ENCODE assay signal across 8 mouse cellular contexts in genomic region chr11:53735682-53736245, GRCm38 (mm10). TPM values are rescaled to one million over a fixed set of nuclear protein-coding genes. Genes with fewer than 3 reads are reported as not detected.
DNase-seq lines count a peak whose midpoint lies in the region; ATAC-seq and TF ChIP-seq lines count a peak whose summit lies in the region.

No protein-coding gene starts in this region.

- DNase-seq in adrenal gland, postnatal 36 days: peak; percentile 59 to 74
- DNase-seq in natural killer cell, adult 2 months (ENCODE audit: low spot score in 2 of 2): peak; percentile 61 to 69

- no peak overlapping the region for H3K4me3 ChIP-seq in C2C12 (ENCODE audit: insufficient read depth, poor library complexity, severe bottlenecking)
- peak overlapping the region; percentile 25 for H3K4me3 ChIP-seq in embryonic facial prominence, embryonic 13.5 days
- H3K4me3 ChIP-seq in heart, embryonic 13.5 days: peak overlapping the region; percentile 33
- peak overlapping the region; percentile 20 for H3K4me3 ChIP-seq in kidney, embryonic 16.5 days (ENCODE audit: low read length)
- peak overlapping the region; percentile 33 for H3K4me3 ChIP-seq in liver, embryonic 12.5 days
- H3K4me3 ChIP-seq in stomach, embryonic 15.5 days (replicated peaks): peak overlapping the region; percentile 18

- peak overlapping the region; percentile 33 for H3ac ChIP-seq in C2C12 (ENCODE audit: control insufficient read depth, insufficient read length, low read depth)

- H3K36me3 ChIP-seq in C2C12 (ENCODE audit: control insufficient read depth, insufficient read depth): no peaks in the 10 kb centered on the region
- H3K36me3 ChIP-seq in embryonic facial prominence, embryonic 13.5 days: no peaks in the 10 kb centered on the region
- H3K36me3 ChIP-seq in heart, embryonic 13.5 days: no peaks in the 10 kb centered on the region
- no peaks in the 10 kb centered on the region for H3K36me3 ChIP-seq in kidney, embryonic 16.5 days (ENCODE audit: insufficient read depth, low read length)
- H3K36me3 ChIP-seq in liver, embryonic 12.5 days: no peaks in the 10 kb centered on the region
- no peaks in the 10 kb centered on the region for H3K36me3 ChIP-seq in stomach, embryonic 15.5 days

- no peaks in the 10 kb centered on the region for H3K79me3 ChIP-seq in C2C12 (ENCODE audit: low read depth)

- no peak overlapping the region for H3K27ac ChIP-seq in embryonic facial prominence, embryonic 13.5 days
- H3K27ac ChIP-seq in heart, embryonic 13.5 days (replicated peaks): no peak overlapping the region
- no peak overlapping the region for H3K27ac ChIP-seq in kidney, embryonic 16.5 days (ENCODE audit: low read length)
- no peak overlapping the region for H3K27ac ChIP-seq in liver, embryonic 12.5 days
- H3K27ac ChIP-seq in stomach, embryonic 15.5 days: no peak overlapping the region

- H3K9me3 ChIP-seq in embryonic facial prominence, embryonic 13.5 days: no peaks in the 10 kb centered on the region
- no peaks in the 10 kb centered on the region for H3K9me3 ChIP-seq in heart, embryonic 13.5 days
- H3K9me3 ChIP-seq in kidney, embryonic 16.5 days (ENCODE audit: low read length): no peaks in the 10 kb centered on the region
- H3K9me3 ChIP-seq in liver, embryonic 12.5 days (replicated peaks): no peaks in the 10 kb centered on the region
- no peaks in the 10 kb centered on the region for H3K9me3 ChIP-seq in stomach, embryonic 15.5 days

- no peaks in the 10 kb centered on the region for H3K27me3 ChIP-seq in C2C12 (ENCODE audit: control insufficient read depth, insufficient read depth, insufficient read length)
- no peaks in the 10 kb centered on the region for H3K27me3 ChIP-seq in embryonic facial prominence, embryonic 13.5 days
- no peaks in the 10 kb centered on the region for H3K27me3 ChIP-seq in heart, embryonic 13.5 days (replicated peaks)
- no peaks in the 10 kb centered on the region for H3K27me3 ChIP-seq in kidney, embryonic 16.5 days (ENCODE audit: insufficient read depth, low read length)
- H3K27me3 ChIP-seq in liver, embryonic 12.5 days (replicated peaks): no peaks in the 10 kb centered on the region
- no peaks in the 10 kb centered on the region for H3K27me3 ChIP-seq in stomach, embryonic 15.5 days (replicated peaks)

- ATAC-seq in embryonic facial prominence, embryonic 13.5 days (ENCODE audit: insufficient number of reproducible peaks, insufficient read depth, low FRiP score, low TSS enrichment, low read depth): no peak
- no peak for ATAC-seq in heart, embryonic 13.5 days (ENCODE audit: extremely low read depth, insufficient number of reproducible peaks, low FRiP score, low TSS enrichment)
- peak; percentile 88 for ATAC-seq in kidney, embryonic 16.5 days (ENCODE audit: low FRiP score, low TSS enrichment)
- peak; percentile 77; the same call in 1 of the 2 replicates for ATAC-seq in liver, embryonic 12.5 days
- peak; percentile 85 for ATAC-seq in stomach, embryonic 15.5 days (ENCODE audit: insufficient read depth, low FRiP score, low read depth)

- H3K4me1 ChIP-seq in embryonic facial prominence, embryonic 13.5 days: no peaks in the 10 kb centered on the region
- no peaks in the 10 kb centered on the region for H3K4me1 ChIP-seq in heart, embryonic 13.5 days
- H3K4me1 ChIP-seq in kidney, embryonic 16.5 days (ENCODE audit: insufficient read depth, low read length): no peaks in the 10 kb centered on the region
- 0 out of 2 replicates have a peak, but pooled peaks cover 7% of the 10 kb centered on the region for H3K4me1 ChIP-seq in liver, embryonic 12.5 days
- no peaks in the 10 kb centered on the region for H3K4me1 ChIP-seq in stomach, embryonic 15.5 days

- peak overlapping the region; percentile 54 for H3K4me2 ChIP-seq in embryonic facial prominence, embryonic 13.5 days
- peak overlapping the region; percentile 65 for H3K4me2 ChIP-seq in heart, embryonic 13.5 days
- peak overlapping the region; percentile 52 for H3K4me2 ChIP-seq in kidney, embryonic 16.5 days (replicated peaks; ENCODE audit: low read depth, low read length)
- peak overlapping the region; percentile 66 for H3K4me2 ChIP-seq in liver, embryonic 12.5 days
- H3K4me2 ChIP-seq in stomach, embryonic 15.5 days: peak overlapping the region; percentile 54

- peak; percentile 92 for TF ChIP-seq CTCF in C2C12 (IDR thresholded peaks at IDR 0.05; ENCODE audit: control insufficient read depth, insufficient read depth, insufficient read length)

- WGBS in embryonic facial prominence, embryonic 13.5 days: 24% methylated on average over 17 of the region's 17 CpGs
- 26% methylated on average over 17 of the region's 17 CpGs for WGBS in heart, embryonic 13.5 days
- 22% methylated on average over 17 of the region's 17 CpGs for WGBS in kidney, embryonic 16.5 days
- 26% methylated on average over 17 of the region's 17 CpGs for WGBS in liver, embryonic 12.5 days (ENCODE audit: insufficient replicate concordance)
- 24% methylated on average over 17 of the region's 17 CpGs for WGBS in stomach, embryonic 15.5 days

- H3K9ac ChIP-seq in embryonic facial prominence, embryonic 13.5 days: 0 out of 2 replicates have a peak overlapping the region, but pooled peaks have one; percentile 32
- H3K9ac ChIP-seq in heart, embryonic 13.5 days: peak overlapping the region; percentile 61; the same call in 1 of the 2 replicates
- H3K9ac ChIP-seq in kidney, embryonic 16.5 days (replicated peaks; ENCODE audit: low read length): peak overlapping the region; percentile 29; the same call in 1 of the 2 replicates
- no peak overlapping the region for H3K9ac ChIP-seq in liver, embryonic 12.5 days
- no peak overlapping the region for H3K9ac ChIP-seq in stomach, embryonic 15.5 days

- H3K79me2 ChIP-seq in C2C12 (ENCODE audit: control insufficient read depth, insufficient read depth): no peaks in the 10 kb centered on the region

TF ChIP-seq in C2C12, 6 proteins besides CTCF, POLR2A, EP300 and RAD21:
- TF ChIP-seq USF1 (IDR thresholded peaks at IDR 0.05; ENCODE audit: low read depth) (no peak), FOSL1 (IDR thresholded peaks at IDR 0.05; ENCODE audit: insufficient read depth, low read length, poor library complexity, severe bottlenecking) (no peak), MAX (IDR thresholded peaks at IDR 0.05) (peak; percentile 47), MYOD1 (IDR thresholded peaks at IDR 0.05; ENCODE audit: control insufficient read depth, insufficient read length, low read depth) (peak; percentile 34), MYOG (IDR thresholded peaks at IDR 0.05; ENCODE audit: control insufficient read depth, extremely low read depth, insufficient read length) (no peak), CEBPB (IDR thresholded peaks at IDR 0.05; ENCODE audit: low read depth) (no peak)

RNA-seq across cellular contexts. Expression of gene Il5, which starts 15.2 kb away (rescaled TPM):
- not detected for polyA plus RNA-seq in C2C12 (2012; fragmentation: generic; extraction: Trizol)
- total RNA-seq in adrenal gland, postnatal 36 days (2021): not detected
- not detected in 2 replicates for polyA plus RNA-seq in embryonic facial prominence, embryonic 13.5 days (2015; fragmentation: Nextera tagmentation; extraction: Ambion mirVana)
- polyA plus RNA-seq in heart, embryonic 13.5 days (2015; fragmentation: Nextera tagmentation; extraction: Ambion mirVana): not detected in 2 replicates
- not detected in 2 replicates for polyA plus RNA-seq in kidney, embryonic 16.5 days (2015; fragmentation: Nextera tagmentation; extraction: Ambion mirVana)
- not detected in 2 replicates for polyA plus RNA-seq in liver, embryonic 12.5 days (2016; fragmentation: Nextera tagmentation; extraction: Ambion mirVana)
- not detected in 2 replicates for polyA plus RNA-seq in stomach, embryonic 15.5 days (2015; fragmentation: Nextera tagmentation; extraction: Ambion mirVana)

RNA-seq across cellular contexts. Expression of gene Rad50, which starts 28.6 kb away (rescaled TPM):
- 7.9 TPM for polyA plus RNA-seq in C2C12 (2012; fragmentation: generic; extraction: Trizol)
- 10 to 100 TPM; 12.1 to 17.1 TPM for total RNA-seq in adrenal gland, postnatal 36 days (2021)
- 33.2 and 33.6 TPM in 2 replicates for polyA plus RNA-seq in embryonic facial prominence, embryonic 13.5 days (2015; fragmentation: Nextera tagmentation; extraction: Ambion mirVana)
- 19.1 and 20.3 TPM in 2 replicates for polyA plus RNA-seq in heart, embryonic 13.5 days (2015; fragmentation: Nextera tagmentation; extraction: Ambion mirVana)
- 24.9 TPM in 2 replicates for polyA plus RNA-seq in kidney, embryonic 16.5 days (2015; fragmentation: Nextera tagmentation; extraction: Ambion mirVana)
- polyA plus RNA-seq in liver, embryonic 12.5 days (2016; fragmentation: Nextera tagmentation; extraction: Ambion mirVana): 25.6 TPM in 2 replicates
- polyA plus RNA-seq in stomach, embryonic 15.5 days (2015; fragmentation: Nextera tagmentation; extraction: Ambion mirVana): 28.9 and 29.5 TPM in 2 replicates

RNA-seq across cellular contexts. Expression of gene Irf1, which starts 34.0 kb away (rescaled TPM):
- polyA plus RNA-seq in C2C12 (2012; fragmentation: generic; extraction: Trizol): 26.7 TPM
- 10 to 100 TPM; 24.3 to 26.0 TPM for total RNA-seq in adrenal gland, postnatal 36 days (2021)
- 8.6 and 9.5 TPM in 2 replicates for polyA plus RNA-seq in embryonic facial prominence, embryonic 13.5 days (2015; fragmentation: Nextera tagmentation; extraction: Ambion mirVana)
- 8.6 and 10.0 TPM in 2 replicates for polyA plus RNA-seq in heart, embryonic 13.5 days (2015; fragmentation: Nextera tagmentation; extraction: Ambion mirVana)
- 16.9 and 17.4 TPM in 2 replicates for polyA plus RNA-seq in kidney, embryonic 16.5 days (2015; fragmentation: Nextera tagmentation; extraction: Ambion mirVana)
- 7.3 and 7.5 TPM in 2 replicates for polyA plus RNA-seq in liver, embryonic 12.5 days (2016; fragmentation: Nextera tagmentation; extraction: Ambion mirVana)
- polyA plus RNA-seq in stomach, embryonic 15.5 days (2015; fragmentation: Nextera tagmentation; extraction: Ambion mirVana): 27.6 and 27.9 TPM in 2 replicates

RNA-seq across cellular contexts. Expression of gene Gm17334, which starts 37.2 kb away (rescaled TPM):
- polyA plus RNA-seq in C2C12 (2012; fragmentation: generic; extraction: Trizol): 0.18 TPM
- total RNA-seq in adrenal gland, postnatal 36 days (2021): 1 to 10 TPM in 1 of 2 experiments, not detected in 1; 1.1 TPM
- polyA plus RNA-seq in embryonic facial prominence, embryonic 13.5 days (2015; fragmentation: Nextera tagmentation; extraction: Ambion mirVana): not detected in 2 replicates
- 0.21 TPM in 1 of 2 replicates, not detected in the other for polyA plus RNA-seq in heart, embryonic 13.5 days (2015; fragmentation: Nextera tagmentation; extraction: Ambion mirVana)
- 0.27 and 0.30 TPM in 2 replicates for polyA plus RNA-seq in kidney, embryonic 16.5 days (2015; fragmentation: Nextera tagmentation; extraction: Ambion mirVana)
- 0.13 TPM in 1 of 2 replicates, not detected in the other for polyA plus RNA-seq in liver, embryonic 12.5 days (2016; fragmentation: Nextera tagmentation; extraction: Ambion mirVana)
- polyA plus RNA-seq in stomach, embryonic 15.5 days (2015; fragmentation: Nextera tagmentation; extraction: Ambion mirVana): 0.19 and 0.24 TPM in 2 replicates

Comparison
In these comparisons a context has a peak if more than half of its experiments do, and no peak if none do; other contexts are left out.
1. ATAC-seq: peak in kidney, embryonic 16.5 days (single experiment), liver, embryonic 12.5 days (single experiment) and stomach, embryonic 15.5 days (single experiment); none in embryonic facial prominence, embryonic 13.5 days (single experiment) and heart, embryonic 13.5 days (single experiment).
2. H3K9ac ChIP-seq: peak in embryonic facial prominence, embryonic 13.5 days (single experiment), heart, embryonic 13.5 days (single experiment) and kidney, embryonic 16.5 days (single experiment); none in liver, embryonic 12.5 days (single experiment) and stomach, embryonic 15.5 days (single experiment).
3. Peak in every context shown above with its lines, with median percentiles within 50 percentile points of each other: H3K4me2 ChIP-seq.